In genomic region chr1:183898091-183898490, GRCm38 (mm10) we compare ENCODE assay signal across 22 mouse cellular contexts.
DNase-seq lines count a peak whose midpoint lies in the region; ATAC-seq and TF ChIP-seq lines count a peak whose summit lies in the region.
"Had no signal": no experiment of that assay in that cellular context is flagged by ENCODE, and none has a peak within 500 bp of the region (broad histone marks: within the 10 kb centered on the region; RNA-seq: fewer than 3 reads in every experiment).

No protein-coding gene starts in this region.

- WGBS in kidney, adult 2 months = 80% methylated on average over 3 of the region's 3 CpGs
- WGBS in midbrain, embryonic 15.5 days = 62% methylated on average over 3 of the region's 3 CpGs

- no peak overlapping the region for H3K4me2 ChIP-seq in midbrain, embryonic 15.5 days
- H3K4me2 ChIP-seq: heart, embryonic 15.5 days; hindbrain, embryonic 13.5 days; liver, embryonic 15.5 days; lung, embryonic 15.5 days had no signal

- no peak for TF ChIP-seq CTCF in kidney, adult 2 months (conservative IDR thresholded peaks at IDR 0.05; ENCODE audit: insufficient read depth, insufficient read length, low read depth, low read length)
- TF ChIP-seq CTCF in C2C12 (IDR thresholded peaks at IDR 0.05; ENCODE audit: control insufficient read depth, insufficient read depth, insufficient read length) = no peak

- H3K9me3 ChIP-seq in midbrain, embryonic 15.5 days = no peaks in the 10 kb centered on the region
- H3K9me3 ChIP-seq: forebrain, embryonic 10.5 days; heart, embryonic 15.5 days; hindbrain, embryonic 13.5 days; limb, embryonic 10.5 days; liver, embryonic 15.5 days; lung, embryonic 15.5 days had no signal

- H3K4me1 ChIP-seq in kidney, adult 2 months (ENCODE audit: control insufficient read depth, insufficient read depth, low read length) = no peaks in the 10 kb centered on the region
- H3K4me1 ChIP-seq in brown adipose tissue, adult 24 weeks (ENCODE audit: control insufficient read depth, insufficient read depth, insufficient read length, low read length) = peaks cover 10% of the 10 kb centered on the region
- no peaks in the 10 kb centered on the region for H3K4me1 ChIP-seq in midbrain, embryonic 15.5 days
- H3K4me1 ChIP-seq: forebrain, embryonic 10.5 days; heart, embryonic 15.5 days; hindbrain, embryonic 13.5 days; limb, embryonic 10.5 days; liver, embryonic 15.5 days; lung, embryonic 15.5 days had no signal

- no peak overlapping the region for H3K4me3 ChIP-seq in kidney, adult 2 months (ENCODE audit: insufficient read depth, low read depth, low read length)
- H3K4me3 ChIP-seq in C2C12 (ENCODE audit: insufficient read depth, poor library complexity, severe bottlenecking) = no peak overlapping the region
- no peak overlapping the region for H3K4me3 ChIP-seq in brown adipose tissue, adult 24 weeks (ENCODE audit: insufficient read depth, low read depth, low read length)
- H3K4me3 ChIP-seq in midbrain, embryonic 15.5 days = no peak overlapping the region
- H3K4me3 ChIP-seq: forebrain, embryonic 10.5 days; heart, embryonic 15.5 days; hindbrain, embryonic 13.5 days; limb, embryonic 10.5 days; liver, embryonic 15.5 days; lung, embryonic 15.5 days had no signal

- H3K36me3 ChIP-seq in kidney, adult 2 months (ENCODE audit: control insufficient read depth, insufficient read depth, low read length) = no peaks in the 10 kb centered on the region
- no peaks in the 10 kb centered on the region for H3K36me3 ChIP-seq in C2C12 (ENCODE audit: control insufficient read depth, insufficient read depth)
- no peaks in the 10 kb centered on the region for H3K36me3 ChIP-seq in midbrain, embryonic 15.5 days (replicated peaks)
- H3K36me3 ChIP-seq: forebrain, embryonic 10.5 days; heart, embryonic 15.5 days; hindbrain, embryonic 13.5 days; limb, embryonic 10.5 days; liver, embryonic 15.5 days; lung, embryonic 15.5 days had no signal

- no peak overlapping the region for H3K9ac ChIP-seq in midbrain, embryonic 15.5 days
- H3K9ac ChIP-seq: heart, embryonic 15.5 days; hindbrain, embryonic 13.5 days; liver, embryonic 15.5 days; lung, embryonic 15.5 days had no signal

- no peak overlapping the region for H3K27ac ChIP-seq in kidney, adult 2 months (ENCODE audit: insufficient read depth, low read depth, low read length)
- peak overlapping the region; percentile 100 for H3K27ac ChIP-seq in brown adipose tissue, adult 24 weeks (replicated peaks; ENCODE audit: low read depth, low read length)
- H3K27ac ChIP-seq in midbrain, embryonic 15.5 days = no peak overlapping the region
- H3K27ac ChIP-seq: forebrain, embryonic 10.5 days; heart, embryonic 15.5 days; hindbrain, embryonic 13.5 days; kidney, postnatal 0 days; limb, embryonic 10.5 days; liver, embryonic 15.5 days; lung, embryonic 15.5 days had no signal

- no peaks in the 10 kb centered on the region for H3K79me3 ChIP-seq in C2C12 (ENCODE audit: low read depth)

- no peak for TF ChIP-seq POLR2A in kidney, adult 2 months (IDR thresholded peaks at IDR 0.05; ENCODE audit: low read depth, low read length)

- H3ac ChIP-seq in C2C12 (ENCODE audit: control insufficient read depth, insufficient read length, low read depth) = no peak overlapping the region

- H3K27me3 ChIP-seq in kidney, adult 2 months (replicated peaks; ENCODE audit: control insufficient read depth, insufficient read depth, low read length) = no peaks in the 10 kb centered on the region
- H3K27me3 ChIP-seq in C2C12 (ENCODE audit: control insufficient read depth, insufficient read depth, insufficient read length) = no peaks in the 10 kb centered on the region
- no peaks in the 10 kb centered on the region for H3K27me3 ChIP-seq in midbrain, embryonic 15.5 days (replicated peaks)
- H3K27me3 ChIP-seq: heart, embryonic 15.5 days; hindbrain, embryonic 13.5 days; liver, embryonic 15.5 days; lung, embryonic 15.5 days had no signal

- H3K79me2 ChIP-seq in C2C12 (ENCODE audit: control insufficient read depth, insufficient read depth) = no peaks in the 10 kb centered on the region

- DNase-seq in adrenal gland, postnatal 14 days = peak; percentile 63
- DNase-seq in adrenal gland, postnatal 4 days (ENCODE audit: low spot score in 2 of 2) = no peak
- DNase-seq in kidney, adult 2 months = peak; percentile 15
- no peak for DNase-seq in kidney, postnatal 4 days
- DNase-seq: B cell, adult 2 months; cerebellum, postnatal 10 days; gastrocnemius, postnatal 36 days; heart, postnatal 36 days; kidney, adult 11 months; liver; lung, postnatal 4 days had no signal

- no peak for ATAC-seq in midbrain, embryonic 15.5 days (replicated peaks)
- ATAC-seq: forebrain, embryonic 16.5 days had no signal

TF ChIP-seq in C2C12, 6 proteins besides CTCF, POLR2A, EP300 and RAD21:
- TF ChIP-seq CEBPB (IDR thresholded peaks at IDR 0.05; ENCODE audit: low read depth) = peak; percentile 12
- no peak for TF ChIP-seq FOSL1 (IDR thresholded peaks at IDR 0.05; ENCODE audit: insufficient read depth, low read length, poor library complexity, severe bottlenecking)
- TF ChIP-seq MAX (IDR thresholded peaks at IDR 0.05) = no peak
- TF ChIP-seq MYOD1 (IDR thresholded peaks at IDR 0.05; ENCODE audit: control insufficient read depth, insufficient read length, low read depth) = peak; percentile 82
- TF ChIP-seq USF1 (IDR thresholded peaks at IDR 0.05; ENCODE audit: low read depth) = no peak
- no peak for TF ChIP-seq MYOG (IDR thresholded peaks at IDR 0.05; ENCODE audit: control insufficient read depth, extremely low read depth, insufficient read length)

Comparison
In these comparisons a context has a peak if more than half of its experiments do, and no peak if none do; other contexts are left out.
1. DNase-seq: peak in adrenal gland, postnatal 14 days (single experiment) and kidney, adult 2 months (single experiment); none in adrenal gland, postnatal 4 days (0 of 2) and kidney, postnatal 4 days (0 of 2).